ENCODE assay signal across 23 mouse cellular contexts in the genomic region with DNA sequence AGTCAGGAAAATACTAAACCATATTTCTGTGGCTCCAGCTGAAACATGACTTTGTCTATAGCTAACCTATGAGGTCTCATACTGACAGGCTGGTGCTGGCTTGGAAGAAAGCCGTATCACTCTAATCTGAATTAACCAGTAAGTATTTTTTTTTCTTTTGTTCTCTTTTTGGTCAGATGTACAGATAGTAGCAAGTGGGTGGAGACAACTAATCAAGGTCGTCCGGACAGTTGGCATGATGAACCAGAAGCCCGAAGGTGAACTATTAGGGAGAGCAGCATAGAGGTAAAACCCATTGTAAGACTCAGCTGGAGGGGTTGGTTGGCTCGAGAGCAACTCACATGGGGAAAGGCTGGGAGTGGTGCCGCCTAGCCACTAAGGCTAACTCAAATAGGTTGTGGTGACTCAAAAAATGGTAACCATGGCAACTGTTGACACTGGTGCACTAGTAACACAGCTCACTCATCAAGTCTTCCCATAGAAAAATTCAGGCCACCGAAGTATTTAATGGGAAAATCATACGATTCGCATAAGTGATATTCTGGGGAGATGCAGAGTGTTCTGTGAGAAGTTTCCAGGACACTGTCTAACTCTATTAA. TPM values are rescaled to one million over a fixed set of nuclear protein-coding genes. Genes with fewer than 3 reads are reported as not detected.
DNase-seq lines count a peak whose midpoint lies in the region; ATAC-seq lines count a peak whose summit lies in the region.
"Had no signal": no experiment of that assay in that cellular context is flagged by ENCODE, and none has a peak within 500 bp of the region (broad histone marks: within the 10 kb centered on the region; RNA-seq: fewer than 3 reads in every experiment).

No protein-coding gene starts in this region.

- ATAC-seq in common myeloid progenitor, adult 5-6 weeks (replicated peaks; ENCODE audit: low read depth, poor library complexity, severe bottlenecking) = 0 out of 2 replicates have a peak, but pooled peaks have one; percentile 39
- 0 out of 2 replicates have a peak, but pooled peaks have one; percentile 37 for ATAC-seq in megakaryocyte-erythroid progenitor cell, adult 5-6 weeks (replicated peaks; ENCODE audit: low FRiP score, low TSS enrichment, poor library complexity, severe bottlenecking)
- ATAC-seq: CD4-positive, CD25-positive, alpha-beta regulatory T cell, adult 4 months; forebrain, embryonic 14.5 days; midbrain, embryonic 16.5 days had no signal

- DNase-seq in heart, adult 11 months = peak; percentile 84
- DNase-seq in heart, postnatal 25 days (ENCODE audit: low spot score) = no peak
- peak; percentile 25 for DNase-seq in CD4-positive helper T cell, adult 2 months (ENCODE audit: low read depth, low spot score)
- no peak for DNase-seq in left cerebral cortex, postnatal 10 days (ENCODE audit: extremely low spot score in 1 of 2, low spot score in 2 of 2)
- DNase-seq in thymus, adult 18-20 months = no peak
- DNase-seq: adrenal gland, postnatal 25 days; cerebellum, adult 11-12 months; cerebellum, adult 9-11 months; gastrocnemius, postnatal 14 days; heart, adult 18-20 months; kidney, adult 11 months; kidney, postnatal 25 days; left cerebral cortex, postnatal 4 days; liver; lung, adult 2 months; lung, postnatal 10 days; right cerebral cortex, postnatal 25 days; thymus, postnatal 25 days had no signal

- intact Hi-C loops in heart, postnatal 25 days (cut with DNase I) = no loop called here
- intact Hi-C loops in left cerebral cortex, postnatal 10 days (cut with DNase I) = no loop called here

RNA-seq across cellular contexts. Expression of gene Csf1, which starts 50.3 kb away (rescaled TPM):
- total RNA-seq in heart, postnatal 25 days (2021) = 10 to 100 TPM; 46.8 to 48.6 TPM
- total RNA-seq in common myeloid progenitor, adult 5-6 weeks (2017) = 1.2 and 2.1 TPM in 2 replicates
- total RNA-seq in megakaryocyte-erythroid progenitor cell, adult 5-6 weeks (2014; fragmentation: Nextera tagmentation) = 0.35 TPM in 1 of 2 replicates, not detected in the other
- total RNA-seq in megakaryocyte-erythroid progenitor cell, adult 5-6 weeks (2017) = 0.50 TPM in 1 of 2 replicates, not detected in the other
- total RNA-seq in left cerebral cortex, postnatal 10 days (2021) = 1 to 10 TPM; 7.5 to 8.3 TPM

Comparison
In these comparisons a context has a peak if more than half of its experiments do, and no peak if none do; other contexts are left out.
1. DNase-seq: peak in heart, adult 11 months (single experiment) and CD4-positive helper T cell, adult 2 months (single experiment); none in heart, postnatal 25 days (single experiment), left cerebral cortex, postnatal 10 days (0 of 2) and thymus, adult 18-20 months (0 of 2).
2. RNA of gene Csf1, which starts 50.3 kb away (total RNA-seq): 46.8 to 48.6 TPM in heart, postnatal 25 days; 7.5 to 8.3 TPM in left cerebral cortex, postnatal 10 days, 1.2 to 2.1 TPM in common myeloid progenitor, adult 5-6 weeks and 0.35 to 0.50 TPM in megakaryocyte-erythroid progenitor cell, adult 5-6 weeks; every median in the first group is over 4 times any median in the second.